Mouse (Mus musculus) bone marrow, adult 2 months (tissue): ENCODE measurements around the gene Crhbp.

ENCODE experiments used
- CTCF ChIP-seq: fragments of 200-500 bp; IDR thresholded peaks from 2 replicates; pipeline ENCODE4 v1.5.1; 2011; ENCODE audit warnings: low read length, control low read depth; ENCODE audit not compliant: control insufficient read depth, insufficient read depth
- POLR2A ChIP-seq: fragments of 200-500 bp; IDR thresholded peaks from 2 replicates; pipeline ENCODE4 v1.6.1; 2011; ENCODE audit warnings: low read depth, mild to moderate bottlenecking, control low read depth, low read length, borderline replicate concordance; ENCODE audit not compliant: control insufficient read depth

GRCm38 (mm10) chr13:95419204-95419749, 25.4 kb downstream of the Crhbp start:
- TF ChIP-seq POLR2A (no peak), CTCF (no peak)
